Mouse (Mus musculus) embryonic facial prominence, embryonic 11.5 days (tissue): ENCODE measurements at regions not wholly inside any gene's neighbourhood (a gene's known extent, or its start where the extent isn't known, plus 50 kb on each side); places are given as distances from the start of the nearest gene placed in this dataset.

Experiments
- ATAC-seq: fragments of 200-750 bp; cut with Nextera tagmentation; replicated peaks from 2 replicates; pipeline ENCODE4 v1.8.0; 2017; ENCODE audit warnings: low read depth; ENCODE audit not compliant: insufficient number of reproducible peaks, low FRiP score, low TSS enrichment
- DNase-seq: peaks from one replicate; pipeline ENCODE4 v3.0.0-alpha.2; 2015; ENCODE audit warnings: low spot score
- H3K27ac ChIP-seq: fragments of 300-500 bp; sonication (generic); replicated peaks from 2 replicates; pipeline ENCODE4 v1.5.1; 2014; ENCODE audit warnings: mild to moderate bottlenecking, low read depth, low read length, control low read depth
- H3K27me3 ChIP-seq: fragments of 300-500 bp; sonication (generic); 2 replicates; pipeline ENCODE4 v1.6.1; 2014; ENCODE audit warnings: mild to moderate bottlenecking, low read length, moderate library complexity, mixed read lengths; ENCODE audit not compliant: control insufficient read depth, insufficient read depth
- H3K36me3 ChIP-seq: fragments of 300-500 bp; sonication (generic); replicated peaks from 2 replicates; pipeline ENCODE4 v1.6.1; 2014; ENCODE audit warnings: low read depth, mild to moderate bottlenecking, low read length, moderate library complexity, mixed read lengths; ENCODE audit not compliant: control insufficient read depth, insufficient read depth
- H3K4me1 ChIP-seq: fragments of 300-500 bp; sonication (generic); 2 replicates; pipeline ENCODE4 v1.6.1; 2014; ENCODE audit warnings: low read length, mixed read lengths; ENCODE audit not compliant: control insufficient read depth, insufficient read depth
- H3K4me2 ChIP-seq: fragments of 300-500 bp; sonication (generic); 2 replicates; pipeline ENCODE4 v1.6.1; 2014; ENCODE audit warnings: low read depth, mild to moderate bottlenecking, control low read depth, low read length, moderate library complexity
- H3K4me3 ChIP-seq: fragments of 300-500 bp; sonication (generic); 2 replicates; pipeline ENCODE4 v1.5.1; 2014; ENCODE audit warnings: low read depth, low read length, control low read depth
- H3K9ac ChIP-seq: fragments of 300-500 bp; sonication (generic); replicated peaks from 2 replicates; pipeline ENCODE4 v1.6.1; 2014; ENCODE audit warnings: mild to moderate bottlenecking, control low read depth, low read length
- H3K9me3 ChIP-seq: fragments of 300-500 bp; sonication (generic); replicated peaks from 2 replicates; pipeline ENCODE4 v1.6.1; 2016; ENCODE audit warnings: mild to moderate bottlenecking, low read length, inconsistent platforms, mixed read lengths; ENCODE audit not compliant: control insufficient read depth
- WGBS: fragments of 180-500 bp; shearing (Covaris S2); extraction: QIAGEN DNeasy Blood & Tissue Kit; methylation state at CpG from one replicate; pipeline ENCODE4 v1.1.7; 2014; 5-methylcytosine and 5-hydroxymethylcytosine counted together

GRCm38 (mm10) chr13:101024971-101025370 lies 191.7 kb upstream of the Slc30a5 start:
- Histone ChIP-seq H3K36me3 (no peaks in the 10 kb centered on the region), H3K4me2 (no peak overlapping the region), H3K27me3 (no peaks in the 10 kb centered on the region), H3K4me3 (no peak overlapping the region), H3K9ac (no peak overlapping the region), H3K27ac (no peak overlapping the region), H3K4me1 (no peaks in the 10 kb centered on the region), H3K9me3 (no peaks in the 10 kb centered on the region)
- DNase-seq (no peak), ATAC-seq (no peak)
- WGBS = 85% methylated on average over 2 of the region's 2 CpGs

GRCm38 (mm10) chr13:101019272-101019676 lies 186.0 kb upstream of the Slc30a5 start:
- Histone ChIP-seq H3K4me3 (no peak overlapping the region), H3K36me3 (no peaks in the 10 kb centered on the region), H3K4me1 (no peaks in the 10 kb centered on the region), H3K27ac (no peak overlapping the region), H3K9ac (no peak overlapping the region), H3K9me3 (no peaks in the 10 kb centered on the region), H3K4me2 (no peak overlapping the region), H3K27me3 (no peaks in the 10 kb centered on the region)
- DNase-seq = no peak
- ATAC-seq = no peak
- 64% methylated on average over 7 of the region's 7 CpGs for WGBS

GRCm38 (mm10) chr13:101017041-101017440 lies 183.8 kb upstream of the Slc30a5 start:
- no peak overlapping the region for H3K9ac ChIP-seq
- no peak overlapping the region for H3K4me2 ChIP-seq
- no peak for ATAC-seq
- 82% methylated on average over 6 of the region's 6 CpGs for WGBS
- no peak overlapping the region for H3K4me3 ChIP-seq
- H3K27ac ChIP-seq = no peak overlapping the region
- no peaks in the 10 kb centered on the region for H3K9me3 ChIP-seq
- no peak for DNase-seq
- no peaks in the 10 kb centered on the region for H3K27me3 ChIP-seq
- no peaks in the 10 kb centered on the region for H3K4me1 ChIP-seq
- H3K36me3 ChIP-seq = no peaks in the 10 kb centered on the region

GRCm38 (mm10) chr13:101016181-101016580 lies 183.0 kb upstream of the Slc30a5 start:
- Histone ChIP-seq H3K4me1 (no peaks in the 10 kb centered on the region), H3K4me2 (no peak overlapping the region), H3K9me3 (no peaks in the 10 kb centered on the region), H3K36me3 (no peaks in the 10 kb centered on the region), H3K27ac (no peak overlapping the region), H3K27me3 (no peaks in the 10 kb centered on the region), H3K4me3 (no peak overlapping the region), H3K9ac (no peak overlapping the region)
- ATAC-seq (no peak), DNase-seq (no peak)
- 63% methylated on average over 1 of the region's 1 CpGs for WGBS

- no peak for ATAC-seq
Measured at GRCm38 (mm10) chr13:101015435-101015834, 182.2 kb upstream of the Slc30a5 start.

GRCm38 (mm10) chr13:101013604-101014003 lies 180.4 kb upstream of the Slc30a5 start:
- Histone ChIP-seq H3K36me3 (no peaks in the 10 kb centered on the region), H3K27me3 (no peaks in the 10 kb centered on the region), H3K4me2 (no peak overlapping the region), H3K4me1 (no peaks in the 10 kb centered on the region), H3K27ac (no peak overlapping the region), H3K4me3 (no peak overlapping the region), H3K9ac (no peak overlapping the region), H3K9me3 (no peaks in the 10 kb centered on the region)
- ATAC-seq = no peak
- WGBS = 91% methylated on average over 2 of the region's 2 CpGs
- no peak for DNase-seq

More at GRCm38 (mm10) chr13:101015435-101015834, 182.2 kb upstream of the Slc30a5 start:
- Histone ChIP-seq H3K4me1 (no peaks in the 10 kb centered on the region), H3K9ac (no peak overlapping the region), H3K27ac (no peak overlapping the region), H3K4me3 (no peak overlapping the region), H3K27me3 (no peaks in the 10 kb centered on the region), H3K9me3 (no peaks in the 10 kb centered on the region), H3K4me2 (no peak overlapping the region), H3K36me3 (no peaks in the 10 kb centered on the region)
- peak; percentile 30 for DNase-seq
- WGBS = 40% methylated on average over 3 of the region's 3 CpGs

- no peaks in the 10 kb centered on the region for H3K36me3 ChIP-seq
Measured at GRCm38 (mm10) chr13:100990646-100991045, 157.4 kb upstream of the Slc30a5 start.

GRCm38 (mm10) chr13:100988671-100989531 lies 155.7 kb upstream of the Slc30a5 start:
- Histone ChIP-seq H3K4me2 (no peak overlapping the region), H3K9me3 (no peaks in the 10 kb centered on the region), H3K27me3 (no peaks in the 10 kb centered on the region), H3K4me1 (no peaks in the 10 kb centered on the region), H3K4me3 (no peak overlapping the region), H3K27ac (no peak overlapping the region), H3K9ac (no peak overlapping the region), H3K36me3 (no peaks in the 10 kb centered on the region)
- ATAC-seq (no peak), DNase-seq (no peak)
- 58% methylated on average over 13 of the region's 13 CpGs for WGBS

More at GRCm38 (mm10) chr13:100990646-100991045, 157.4 kb upstream of the Slc30a5 start:
- no peak for ATAC-seq
- no peaks in the 10 kb centered on the region for H3K4me1 ChIP-seq
- no peak overlapping the region for H3K4me3 ChIP-seq
- H3K9me3 ChIP-seq = no peaks in the 10 kb centered on the region
- no peak for DNase-seq
- 82% methylated on average over 2 of the region's 2 CpGs for WGBS
- H3K9ac ChIP-seq = no peak overlapping the region
- H3K27me3 ChIP-seq = no peaks in the 10 kb centered on the region
- H3K27ac ChIP-seq = no peak overlapping the region
- H3K4me2 ChIP-seq = no peak overlapping the region
